Mouse (Mus musculus) granulocyte monocyte progenitor cell, adult 5-6 weeks (primary cell): ENCODE data around the gene Hmgb3. TPM values are rescaled to one million over a fixed set of nuclear protein-coding genes. Genes with fewer than 3 reads are reported as not detected.

Source experiments
- ATAC-seq: replicated peaks from 2 replicates; pipeline ENCODE4 v1.8.0; 2016; ENCODE audit warnings: mild to moderate bottlenecking, moderate TSS enrichment, inconsistent platforms; ENCODE audit not compliant: poor library complexity, severe bottlenecking
- total RNA-seq, 2 experiments: library from RNA; stranded (forward) in 1 of 2; stranded (reverse) in 1 of 2; fragments of 200-712, 200-1000 nt in 1 of 2; fragments of >200 nt in 1 of 2; fragmentation: Nextera tagmentation in 1 of 2; gene quantifications; 2 replicates each; pipeline ENCODE4 v1.2.3; 2014 to 2017

The Hmgb3 gene
- total RNA-seq, 2 experiments from 2014 or later, result 66.0 to 138 TPM

GRCm38 (mm10) chrX:71575550-71575949, 19.8 kb downstream of the Hmgb3 start:
- no peak for ATAC-seq

DNA sequence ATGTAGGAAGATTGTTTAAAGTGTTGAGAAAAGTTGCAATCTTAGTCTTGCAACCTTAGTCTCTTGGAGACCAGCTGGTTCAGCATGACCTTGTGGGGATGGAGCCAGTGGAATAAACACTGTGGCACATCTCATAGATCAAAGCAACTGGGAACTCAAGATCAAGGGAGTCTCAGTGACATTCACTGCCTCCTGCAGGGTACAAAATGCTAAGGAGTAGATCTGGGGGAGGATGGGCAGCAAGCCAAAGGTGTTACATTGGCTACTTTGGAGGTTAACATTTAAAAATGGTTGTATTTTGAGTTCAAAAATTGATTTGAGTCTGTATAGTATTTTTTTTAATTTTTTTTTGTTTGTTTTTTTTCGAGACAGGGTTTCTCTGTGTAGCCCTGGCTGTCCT, 33.5 kb downstream of the Hmgb3 start:
- no peak for ATAC-seq

DNA sequence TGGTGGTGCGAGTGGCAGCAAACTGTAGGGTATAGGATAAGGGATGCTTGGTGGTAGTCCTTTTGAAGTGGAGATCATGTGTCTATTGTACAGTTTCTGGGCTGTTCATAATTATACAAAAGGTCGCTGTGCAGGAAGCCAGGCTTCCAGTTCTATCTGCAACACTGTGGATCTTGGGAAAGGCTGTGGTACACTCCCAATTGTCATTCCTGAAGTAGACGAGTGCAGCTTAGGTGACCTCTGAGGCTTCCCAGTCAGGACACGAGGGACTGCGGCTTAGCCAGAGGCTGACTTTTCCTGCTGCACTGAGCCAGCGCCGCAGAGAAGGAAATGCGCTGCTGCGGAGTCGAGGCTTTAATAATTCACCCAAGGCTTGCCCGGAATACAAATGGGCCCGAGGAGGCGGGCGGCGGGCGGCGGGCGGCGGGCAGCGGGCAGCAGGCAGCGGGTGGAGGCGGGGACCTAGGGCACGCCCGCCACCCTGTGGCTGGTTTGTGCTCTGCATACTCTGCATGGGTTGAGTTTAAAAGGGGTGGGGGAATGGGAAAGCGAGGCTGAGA, 45.4 kb downstream of the Hmgb3 start:
- ATAC-seq, result peak; percentile 97

Other genes starting within 250 kb of the Hmgb3 start
- gene Mtmr1, start 191.2 kb upstream of the Hmgb3 start, total RNA-seq (2014; fragmentation: Nextera tagmentation), result 44.9 and 49.7 TPM in 2 replicates
- 44.3 and 45.2 TPM in 2 replicates for gene Mtmr1, start 191.2 kb upstream of the Hmgb3 start, total RNA-seq (2017)
- gene Cd99l2, start 63.1 kb upstream of the Hmgb3 start, total RNA-seq (2014; fragmentation: Nextera tagmentation), result 4.1 and 7.3 TPM in 2 replicates
- gene Cd99l2, start 63.1 kb upstream of the Hmgb3 start, total RNA-seq (2017), result 5.8 and 10.1 TPM in 2 replicates
- gene Gpr50, start 107.7 kb downstream of the Hmgb3 start, total RNA-seq (2014; fragmentation: Nextera tagmentation), result not detected in 2 replicates
- not detected in 2 replicates for gene Gpr50, start 107.7 kb downstream of the Hmgb3 start, total RNA-seq (2017)